Mouse (Mus musculus) kidney, embryonic 14.5 days (tissue): ENCODE results near the gene Timm23. TPM values are rescaled to one million over a fixed set of nuclear protein-coding genes. Genes with fewer than 3 reads are reported as not detected.
"Not testable (repeated sequence)": the region's sequence is repeated elsewhere in the genome, so short reads cannot be mapped to it uniquely, and the experiment has no call there.

Experiments used
- ATAC-seq: fragments of 200-750 bp; cut with Nextera tagmentation; 2 replicates; pipeline ENCODE4 v1.8.0; 2017; ENCODE audit warnings: moderate number of reproducible peaks, mild to moderate bottlenecking, moderate TSS enrichment, moderate library complexity; ENCODE audit not compliant: low FRiP score, low TSS enrichment
- H3K27ac ChIP-seq: fragments of 300-500 bp; sonication (generic); 2 replicates; pipeline ENCODE4 v1.5.1; 2014; ENCODE audit warnings: low read depth, mild to moderate bottlenecking, low read length, moderate library complexity, mixed read lengths
- H3K27me3 ChIP-seq: fragments of 300-500 bp; sonication (generic); 2 replicates; pipeline ENCODE4 v1.6.1; 2014; ENCODE audit warnings: mild to moderate bottlenecking, low read length; ENCODE audit not compliant: control insufficient read depth, insufficient read depth
- H3K36me3 ChIP-seq: fragments of 300-500 bp; sonication (generic); 2 replicates; pipeline ENCODE4 v1.6.1; 2014; ENCODE audit warnings: low read length, mixed read lengths; ENCODE audit not compliant: control insufficient read depth, insufficient read depth
- H3K4me1 ChIP-seq: fragments of 300-500 bp; sonication (generic); 2 replicates; pipeline ENCODE4 v1.6.1; 2014; ENCODE audit warnings: low read length, mixed read lengths; ENCODE audit not compliant: control insufficient read depth, insufficient read depth
- H3K4me2 ChIP-seq: fragments of 300-500 bp; sonication (generic); replicated peaks from 2 replicates; pipeline ENCODE4 v1.6.1; 2014; ENCODE audit warnings: low read depth, mild to moderate bottlenecking, low read length
- H3K4me3 ChIP-seq: fragments of 300-500 bp; sonication (generic); 2 replicates; pipeline ENCODE4 v1.5.1; 2014; ENCODE audit warnings: mild to moderate bottlenecking, low read length
- H3K9ac ChIP-seq: fragments of 300-500 bp; sonication (generic); 2 replicates; pipeline ENCODE4 v1.6.1; 2014; ENCODE audit warnings: low read depth, mild to moderate bottlenecking, low read length, moderate library complexity
- H3K9me3 ChIP-seq: fragments of 300-500 bp; sonication (generic); 2 replicates; pipeline ENCODE4 v1.6.1; 2016; ENCODE audit warnings: low read length; ENCODE audit not compliant: control insufficient read depth
- whole genome bisulfite sequencing: fragments of 180-500 bp; shearing (Covaris S2); extraction: QIAGEN DNeasy Blood & Tissue Kit; methylation state at CpG from one replicate; pipeline ENCODE4 v1.1.7; 2014; 5-methylcytosine and 5-hydroxymethylcytosine counted together
- polyA plus RNA-seq: library from polyadenylated mRNA; unstranded; fragments of >200 nt; fragmentation: Nextera tagmentation; extraction: Ambion mirVana; gene quantifications from 2 replicates; pipeline ENCODE4 v1.2.1, GENCODE M21; 2014

The Timm23 gene
- polyA plus RNA-seq, 1 experiment from 2014 or later: 335 TPM

DNA sequence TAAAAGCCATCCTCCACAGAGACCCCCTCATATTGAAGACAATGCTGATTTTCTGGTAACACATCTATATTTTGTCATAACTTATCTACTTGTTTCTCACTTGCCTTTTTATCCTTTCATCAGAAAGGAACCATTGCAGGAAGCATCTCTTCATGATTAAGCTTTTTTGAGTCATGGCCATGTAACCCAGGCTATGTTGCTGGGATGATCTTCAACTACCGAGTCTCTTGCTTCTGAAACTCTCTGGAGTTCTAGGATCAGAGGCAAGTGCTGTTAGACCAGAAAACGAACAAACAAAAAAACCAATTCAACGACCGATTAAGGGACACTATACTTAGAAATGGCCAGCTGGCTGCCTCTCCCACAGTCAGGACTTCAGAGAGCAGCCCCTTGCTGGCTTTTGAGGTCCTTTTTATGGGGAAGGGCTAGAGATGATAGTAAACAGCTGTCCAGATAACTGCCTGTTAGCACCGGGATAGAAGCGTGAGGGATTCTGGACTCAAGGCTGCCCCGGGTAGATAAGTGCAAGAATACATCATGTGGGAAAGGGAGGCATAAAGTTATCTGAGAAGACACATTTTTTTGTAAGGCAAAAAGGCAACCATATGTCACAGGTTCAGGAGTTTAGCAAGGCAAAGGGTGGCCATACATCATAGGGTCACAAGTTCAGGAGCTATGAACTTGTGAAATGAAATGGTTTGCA, 55.7 kb downstream of the Timm23 start:
- no peaks in the 10 kb centered on the region for H3K36me3 ChIP-seq
- WGBS: 57% methylated on average over 7 of the region's 7 CpGs
- 0 out of 2 replicates have a peak, but pooled peaks have one; percentile 35 for ATAC-seq
- H3K9me3 ChIP-seq: peaks cover 7% of the 10 kb centered on the region; the same call in 1 of the 2 replicates
- no peak overlapping the region for H3K4me3 ChIP-seq
- no peaks in the 10 kb centered on the region for H3K4me1 ChIP-seq
- no peak overlapping the region for H3K9ac ChIP-seq
- H3K27ac ChIP-seq: peak overlapping the region; percentile 42; the same call in 1 of the 2 replicates
- no peak overlapping the region for H3K4me2 ChIP-seq
- H3K27me3 ChIP-seq: no peaks in the 10 kb centered on the region

DNA sequence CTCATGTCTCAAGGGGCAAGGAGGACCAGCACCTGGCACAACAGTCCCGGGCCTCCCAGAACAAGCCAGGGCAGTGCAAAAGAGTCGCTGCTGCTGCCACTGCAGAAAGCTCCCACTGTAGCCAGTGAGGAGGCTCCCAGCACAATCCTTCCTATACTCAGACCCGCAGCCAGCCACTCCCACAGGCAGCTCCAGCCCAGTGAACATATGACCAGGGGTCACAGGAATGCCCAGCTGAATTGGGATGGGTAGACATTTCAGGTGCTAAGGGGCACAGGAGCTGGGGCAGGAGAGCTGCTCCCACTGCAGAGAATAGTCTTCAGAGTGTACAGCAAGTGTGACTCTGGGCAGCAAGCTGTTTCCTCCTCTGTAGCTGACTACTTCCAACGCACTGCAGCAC, 56.3 kb downstream of the Timm23 start:
- 54% methylated on average over 4 of the region's 4 CpGs for WGBS
- Histone ChIP-seq H3K27me3 (no peaks in the 10 kb centered on the region), H3K27ac (peak overlapping the region; percentile 1; the same call in 1 of the 2 replicates), H3K4me2 (no peak overlapping the region), H3K4me3 (no peak overlapping the region), H3K9me3 (peaks cover 7% of the 10 kb centered on the region; the same call in 1 of the 2 replicates), H3K4me1 (no peaks in the 10 kb centered on the region), H3K36me3 (no peaks in the 10 kb centered on the region), H3K9ac (no peak overlapping the region)
- ATAC-seq: no peak

DNA sequence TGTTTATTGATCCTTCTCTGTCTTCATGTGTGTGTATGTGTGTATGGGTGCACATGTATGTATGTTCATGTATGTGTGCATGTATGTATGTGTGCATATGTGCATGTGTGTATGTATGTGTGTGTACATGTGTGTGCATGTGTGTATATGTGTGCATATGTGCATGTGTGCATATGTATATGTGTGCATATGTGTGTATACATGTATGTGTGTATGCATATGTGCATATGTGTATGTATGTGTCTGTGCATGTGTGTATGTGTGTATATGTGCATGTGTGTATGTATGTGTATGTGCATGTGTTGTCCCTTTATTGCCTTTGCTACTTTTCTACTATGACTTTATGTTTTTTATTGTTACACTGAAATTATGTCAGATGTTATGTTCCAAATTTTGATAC, 57.0 kb downstream of the Timm23 start:
- Histone ChIP-seq H3K9me3 (peaks cover 7% of the 10 kb centered on the region; the same call in 1 of the 2 replicates), H3K4me3 (no peak overlapping the region), H3K36me3 (no peaks in the 10 kb centered on the region), H3K4me2 (no peak overlapping the region), H3K4me1 (no peaks in the 10 kb centered on the region), H3K9ac (no peak overlapping the region), H3K27me3 (no peaks in the 10 kb centered on the region), H3K27ac (no peak overlapping the region)
- no peak for ATAC-seq

DNA sequence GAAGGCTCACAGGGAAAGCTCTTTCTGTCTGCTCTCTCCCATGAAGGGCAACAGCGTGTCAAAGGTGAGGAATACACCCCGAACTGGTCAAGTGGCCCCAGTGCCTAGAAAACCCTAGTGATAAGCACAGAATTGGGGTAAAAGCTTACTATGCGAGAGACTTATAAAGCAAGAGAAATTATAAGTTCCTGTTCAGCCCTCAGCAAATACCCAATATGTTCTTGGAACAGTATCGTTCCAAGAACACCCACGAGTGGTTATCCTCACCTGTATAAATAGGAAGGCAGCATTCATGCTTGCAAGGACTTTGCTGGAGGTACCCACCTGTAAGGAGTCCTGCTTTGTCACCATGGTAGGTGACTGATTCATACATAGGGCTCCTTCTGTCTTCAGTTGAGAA, 60.0 kb downstream of the Timm23 start, which contains the start of gene Msmb:
Msmb (plus strand) TSS at position 301 of the 400 bp plus-strand sequence.
- no peak within 1 kb of the TSS for H3K4me2 ChIP-seq
- H3K9ac ChIP-seq: no peak within 1 kb of the TSS
- ATAC-seq: no peak
- H3K27me3 ChIP-seq: no peaks in the 10 kb centered on the region
- no peak within 1 kb of the TSS for H3K4me3 ChIP-seq
- WGBS: 90% methylated on average over 5 of the region's 5 CpGs
- H3K36me3 ChIP-seq: no peaks in the 10 kb centered on the region
- H3K9me3 ChIP-seq: no peaks in the 10 kb centered on the region
- H3K27ac ChIP-seq: no peak within 1 kb of the TSS
- H3K4me1 ChIP-seq: no peaks in the 10 kb centered on the region

DNA sequence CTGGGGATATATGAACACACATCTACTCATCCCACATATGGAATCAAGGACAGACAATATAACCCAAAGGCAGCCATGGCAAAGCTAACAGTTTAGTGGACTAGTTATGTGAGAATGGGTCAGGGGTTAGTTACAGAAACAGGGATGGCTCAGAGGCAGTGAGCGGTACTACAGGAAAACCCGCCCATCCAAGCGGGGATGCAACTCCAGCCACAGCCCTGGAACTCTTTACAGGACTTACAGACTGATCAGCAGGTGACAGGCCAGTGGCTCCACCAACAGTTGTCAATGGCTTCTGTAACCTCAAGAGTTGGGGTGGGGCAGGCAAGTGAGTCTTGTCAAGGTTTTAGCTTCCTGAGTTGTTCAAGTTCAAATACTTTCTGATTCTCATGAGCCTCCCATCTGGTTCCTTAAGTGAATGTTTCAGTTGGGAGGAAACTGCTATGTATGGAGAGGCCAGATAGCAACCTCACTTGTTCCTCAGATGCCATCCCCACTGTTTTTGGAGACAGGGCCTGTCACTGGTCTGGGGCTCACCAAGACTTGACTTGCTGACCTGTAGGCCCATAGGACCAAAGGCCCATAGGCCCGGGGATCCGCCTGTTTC, 61.2 kb downstream of the Timm23 start:
- H3K4me1 ChIP-seq: no peaks in the 10 kb centered on the region
- H3K9me3 ChIP-seq: no peaks in the 10 kb centered on the region
- ATAC-seq: no peak
- no peak overlapping the region for H3K4me3 ChIP-seq
- H3K27ac ChIP-seq: no peak overlapping the region
- H3K9ac ChIP-seq: no peak overlapping the region
- 80% methylated on average over 5 of the region's 5 CpGs for WGBS
- H3K4me2 ChIP-seq: no peak overlapping the region
- no peaks in the 10 kb centered on the region for H3K27me3 ChIP-seq
- H3K36me3 ChIP-seq: no peaks in the 10 kb centered on the region

DNA sequence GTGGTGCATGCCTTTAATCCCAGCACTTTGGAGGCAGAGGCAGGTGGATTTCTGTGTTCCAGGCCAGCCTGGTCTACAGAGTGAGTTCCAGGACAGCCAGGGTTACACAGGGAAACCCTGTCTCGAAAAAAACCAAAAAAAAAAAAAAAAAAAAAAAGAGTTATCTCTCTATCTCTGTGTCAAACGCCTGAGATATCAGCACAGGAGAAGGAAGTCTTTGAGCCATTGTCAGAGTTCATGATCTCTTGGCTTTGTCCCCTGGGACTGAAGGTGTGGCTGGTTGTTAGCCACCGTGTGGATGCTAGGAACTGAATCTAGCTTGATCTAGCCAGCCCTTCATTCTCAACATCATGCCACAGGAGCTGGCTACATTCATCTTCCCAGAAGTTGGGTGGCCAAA, 65.2 kb downstream of the Timm23 start:
- not testable (repeated sequence) for H3K9ac ChIP-seq, H3K27ac ChIP-seq, H3K36me3 ChIP-seq, H3K4me2 ChIP-seq, H3K9me3 ChIP-seq, H3K27me3 ChIP-seq, ATAC-seq, H3K4me3 ChIP-seq, H3K4me1 ChIP-seq
- 60% methylated on average over 3 of the region's 3 CpGs for WGBS

DNA sequence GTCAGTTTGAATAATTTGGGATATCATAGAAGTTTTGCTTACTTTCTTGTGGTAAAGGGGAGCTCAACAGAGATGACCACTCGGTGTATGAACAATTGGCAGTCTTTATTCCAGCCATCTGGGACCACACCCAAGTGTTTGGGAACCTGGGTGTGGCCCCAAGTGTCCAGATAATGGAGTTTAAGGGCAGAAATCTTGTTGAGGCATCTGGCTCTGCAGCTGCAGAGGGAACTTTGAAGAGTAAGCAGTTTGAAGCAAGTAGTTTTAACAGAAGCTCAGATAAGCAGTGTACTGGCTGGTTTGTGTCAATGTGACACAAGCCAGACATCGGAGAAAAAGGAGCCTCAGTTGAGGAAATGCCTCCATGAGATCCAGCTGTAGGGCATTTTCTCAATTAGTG, 67.4 kb downstream of the Timm23 start:
- H3K27me3 ChIP-seq: no peaks in the 10 kb centered on the region
- H3K27ac ChIP-seq: no peak overlapping the region
- H3K4me1 ChIP-seq: no peaks in the 10 kb centered on the region
- no peak overlapping the region for H3K4me3 ChIP-seq
- 86% methylated on average over 2 of the region's 2 CpGs for WGBS
- H3K9ac ChIP-seq: no peak overlapping the region
- no peak overlapping the region for H3K4me2 ChIP-seq
- no peaks in the 10 kb centered on the region for H3K9me3 ChIP-seq
- no peaks in the 10 kb centered on the region for H3K36me3 ChIP-seq
- ATAC-seq: no peak

DNA sequence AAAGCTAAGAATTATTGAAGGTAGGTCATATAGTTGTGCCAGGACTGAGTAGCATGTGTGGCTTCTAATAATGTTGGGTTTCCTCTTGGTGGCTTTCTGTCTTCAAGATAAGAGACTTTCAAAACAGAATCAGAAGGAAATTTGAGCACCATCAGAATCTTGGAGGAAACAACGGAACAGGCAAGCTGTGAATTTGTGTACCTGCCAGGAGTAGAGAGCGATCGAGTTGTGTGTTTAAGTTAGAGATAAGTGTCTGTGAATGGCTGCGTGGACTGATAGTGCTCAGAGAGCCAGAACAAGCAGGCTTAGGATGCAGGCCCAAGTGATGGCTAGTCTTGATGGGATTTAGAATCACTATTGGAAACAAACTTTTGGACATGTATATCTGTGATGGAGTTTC, 69.9 kb downstream of the Timm23 start:
- H3K9me3 ChIP-seq: no peaks in the 10 kb centered on the region
- no peaks in the 10 kb centered on the region for H3K27me3 ChIP-seq
- no peak overlapping the region for H3K27ac ChIP-seq
- no peaks in the 10 kb centered on the region for H3K36me3 ChIP-seq
- H3K9ac ChIP-seq: no peak overlapping the region
- no peaks in the 10 kb centered on the region for H3K4me1 ChIP-seq
- no peak for ATAC-seq
- WGBS: 83% methylated on average over 4 of the region's 4 CpGs
- no peak overlapping the region for H3K4me3 ChIP-seq
- no peak overlapping the region for H3K4me2 ChIP-seq
